Mouse (Mus musculus) limb, embryonic 13.5 days (tissue): ENCODE data around the gene Gpkow. TPM values are rescaled to one million over a fixed set of nuclear protein-coding genes. Genes with fewer than 3 reads are reported as not detected.
"Not testable (repeated sequence)": the region's sequence is repeated elsewhere in the genome, so short reads cannot be mapped to it uniquely, and the experiment has no call there.

Source experiments
- ATAC-seq: fragments of 200-750 bp; cut with Nextera tagmentation; 2 replicates; pipeline ENCODE4 v1.8.0; 2017; ENCODE audit warnings: low read depth, moderate number of reproducible peaks, moderate TSS enrichment; ENCODE audit not compliant: low FRiP score
- H3K27ac ChIP-seq: fragments of 300-500 bp; sonication (generic); 2 replicates; pipeline ENCODE4 v1.5.1; 2015; ENCODE audit warnings: inconsistent platforms, mild to moderate bottlenecking, moderate library complexity
- H3K27me3 ChIP-seq: fragments of 300-500 bp; sonication (generic); 2 replicates; pipeline ENCODE4 v1.6.1; 2015; ENCODE audit warnings: mild to moderate bottlenecking, inconsistent platforms
- H3K36me3 ChIP-seq: fragments of 300-500 bp; sonication (generic); 2 replicates; pipeline ENCODE4 v1.6.1; 2015; ENCODE audit warnings: inconsistent platforms, mild to moderate bottlenecking, moderate library complexity
- H3K4me1 ChIP-seq: fragments of 300-500 bp; sonication (generic); 2 replicates; pipeline ENCODE4 v1.6.1; 2015; ENCODE audit warnings: inconsistent platforms
- H3K4me2 ChIP-seq: fragments of 300-500 bp; sonication (generic); replicated peaks from 2 replicates; pipeline ENCODE4 v1.6.1; 2015; ENCODE audit warnings: inconsistent platforms, mild to moderate bottlenecking, moderate library complexity
- H3K4me3 ChIP-seq: fragments of 300-500 bp; sonication (generic); 2 replicates; pipeline ENCODE4 v1.5.1; 2015; ENCODE audit warnings: moderate library complexity, mild to moderate bottlenecking, inconsistent platforms
- H3K9ac ChIP-seq: fragments of 300-500 bp; sonication (generic); 2 replicates; pipeline ENCODE4 v1.6.1; 2015; ENCODE audit warnings: mild to moderate bottlenecking, inconsistent platforms
- H3K9me3 ChIP-seq: fragments of 300-500 bp; sonication (generic); 2 replicates; pipeline ENCODE4 v1.6.1; 2016; ENCODE audit warnings: inconsistent platforms
- WGBS: fragments of 180-500 bp; shearing (Covaris S2); methylation state at CpG from one replicate; pipeline ENCODE4 v1.1.7; 2015; 5-methylcytosine and 5-hydroxymethylcytosine counted together
- polyA plus RNA-seq: library from polyadenylated mRNA; unstranded; fragments of >200 nt; fragmentation: Nextera tagmentation; extraction: Ambion mirVana; gene quantifications from 2 replicates; pipeline ENCODE4 v1.2.1, GENCODE M21; 2015

The Gpkow gene
- polyA plus RNA-seq, 1 experiment from 2014 or later = 42.6 TPM

GRCm38 (mm10) chrX:7728922-7729265, 32.0 kb downstream of the Gpkow start:
- Histone ChIP-seq H3K36me3 (peaks cover 26% of the 10 kb centered on the region), H3K27me3 (no peaks in the 10 kb centered on the region), H3K4me1 (0 out of 2 replicates have a peak, but pooled peaks cover 8% of the 10 kb centered on the region), H3K9ac (peak overlapping the region; percentile 57), H3K27ac (no peak overlapping the region), H3K4me3 (peak overlapping the region; percentile 51), H3K4me2 (peak overlapping the region; percentile 61), H3K9me3 (no peaks in the 10 kb centered on the region)
- WGBS = 22% methylated on average over 4 of the region's 4 CpGs
- ATAC-seq = no peak

GRCm38 (mm10) chrX:7733571-7734156, 36.7 kb downstream of the Gpkow start:
- H3K36me3 ChIP-seq = peaks cover 8% of the 10 kb centered on the region; the same call in 1 of the 2 replicates
- 0 out of 2 replicates have a peak overlapping the region, but pooled peaks have one; percentile 8 for H3K9ac ChIP-seq
- 38% methylated on average over 25 of the region's 26 CpGs for WGBS
- 0 out of 2 replicates have a peak, but pooled peaks cover 8% of the 10 kb centered on the region for H3K4me1 ChIP-seq
- H3K27me3 ChIP-seq = no peaks in the 10 kb centered on the region
- H3K4me2 ChIP-seq = no peak overlapping the region
- no peak; the same call in 1 of the 2 replicates for ATAC-seq
- no peaks in the 10 kb centered on the region for H3K9me3 ChIP-seq
- H3K4me3 ChIP-seq = no peak overlapping the region
- no peak overlapping the region for H3K27ac ChIP-seq

DNA sequence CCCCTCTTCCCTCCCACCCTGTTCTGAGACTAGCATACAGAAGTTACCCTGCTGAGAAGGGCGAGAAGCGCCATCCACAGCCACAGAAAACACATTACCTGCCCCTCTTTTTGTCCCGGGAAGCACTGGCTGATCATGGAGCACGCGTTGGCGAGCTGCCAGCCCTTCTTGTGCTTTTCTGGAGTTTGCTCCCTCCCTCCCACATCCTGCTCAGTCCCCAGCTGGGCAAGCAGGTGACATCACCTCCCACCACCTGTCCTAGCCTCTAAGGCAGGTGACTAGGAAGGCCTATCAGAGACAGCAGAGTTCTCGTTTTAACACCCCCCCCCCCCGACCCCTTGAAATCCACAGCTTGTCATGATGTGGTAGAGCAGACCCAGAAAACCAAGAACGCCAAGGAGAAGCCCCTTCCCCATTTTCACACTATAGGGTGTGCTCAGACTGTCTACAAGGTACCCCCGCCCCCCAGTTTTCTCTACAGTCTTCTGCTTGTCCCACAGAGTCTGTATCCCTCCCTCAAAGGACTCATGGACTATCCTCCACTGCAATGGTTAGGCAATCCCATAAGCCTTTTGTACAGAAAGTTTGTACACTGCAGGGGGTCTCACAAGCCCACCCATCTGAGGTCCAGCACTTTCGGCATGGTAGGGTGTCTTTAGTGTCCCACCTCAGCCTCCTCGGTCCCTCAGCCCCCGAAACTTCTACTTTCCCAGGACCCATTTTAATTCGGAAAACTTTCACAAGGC, 42.6 kb downstream of the Gpkow start:
- H3K27ac ChIP-seq = no peak overlapping the region
- no peak overlapping the region for H3K4me2 ChIP-seq
- H3K36me3 ChIP-seq = peaks cover 11% of the 10 kb centered on the region; the same call in 1 of the 2 replicates
- H3K9ac ChIP-seq = no peak overlapping the region
- ATAC-seq = no peak
- H3K4me1 ChIP-seq = no peaks in the 10 kb centered on the region
- no peaks in the 10 kb centered on the region for H3K9me3 ChIP-seq
- H3K27me3 ChIP-seq = no peaks in the 10 kb centered on the region
- no peak overlapping the region for H3K4me3 ChIP-seq
- 70% methylated on average over 13 of the region's 14 CpGs for WGBS

DNA sequence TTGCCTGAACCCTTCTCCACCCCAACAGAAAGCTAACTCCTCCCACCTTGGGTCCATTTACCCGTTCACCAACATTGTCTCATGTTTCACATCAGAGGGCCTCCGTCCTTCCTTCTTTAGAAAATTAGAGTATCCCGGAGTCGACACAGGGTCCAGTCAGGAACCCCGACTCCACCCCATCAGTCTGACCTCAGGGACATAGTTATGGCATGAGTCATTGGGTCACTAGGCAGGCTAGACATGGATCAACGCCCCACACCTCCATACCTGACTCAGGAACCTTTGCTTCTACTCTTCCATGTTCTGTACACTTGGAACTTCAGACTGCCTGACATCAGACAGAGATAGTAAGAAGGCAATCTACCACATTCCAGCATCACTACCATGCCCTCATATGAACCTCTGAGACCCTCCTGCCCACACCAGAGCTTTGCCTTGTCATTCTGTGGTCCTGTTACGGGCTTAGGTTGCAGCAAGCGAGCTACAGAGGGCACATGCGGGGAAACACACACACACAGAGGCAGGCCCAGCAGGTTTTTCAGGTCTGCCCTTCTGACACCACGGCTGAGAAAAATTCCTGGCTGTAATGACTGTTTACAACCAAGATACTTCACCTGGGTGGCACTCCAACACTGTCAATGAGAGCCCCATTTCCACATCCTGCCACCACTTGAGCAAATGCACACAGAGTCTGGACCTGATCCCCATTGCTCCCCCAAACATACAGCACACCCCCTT, 43.3 kb downstream of the Gpkow start:
- no peak overlapping the region for H3K9ac ChIP-seq
- no peaks in the 10 kb centered on the region for H3K4me1 ChIP-seq
- H3K4me2 ChIP-seq = no peak overlapping the region
- no peaks in the 10 kb centered on the region for H3K27me3 ChIP-seq
- H3K27ac ChIP-seq = no peak overlapping the region
- no peak; the same call in 1 of the 2 replicates for ATAC-seq
- H3K36me3 ChIP-seq = peaks cover 5% of the 10 kb centered on the region; the same call in 1 of the 2 replicates
- no peak overlapping the region for H3K4me3 ChIP-seq
- 49% methylated on average over 10 of the region's 10 CpGs for WGBS
- no peaks in the 10 kb centered on the region for H3K9me3 ChIP-seq

DNA sequence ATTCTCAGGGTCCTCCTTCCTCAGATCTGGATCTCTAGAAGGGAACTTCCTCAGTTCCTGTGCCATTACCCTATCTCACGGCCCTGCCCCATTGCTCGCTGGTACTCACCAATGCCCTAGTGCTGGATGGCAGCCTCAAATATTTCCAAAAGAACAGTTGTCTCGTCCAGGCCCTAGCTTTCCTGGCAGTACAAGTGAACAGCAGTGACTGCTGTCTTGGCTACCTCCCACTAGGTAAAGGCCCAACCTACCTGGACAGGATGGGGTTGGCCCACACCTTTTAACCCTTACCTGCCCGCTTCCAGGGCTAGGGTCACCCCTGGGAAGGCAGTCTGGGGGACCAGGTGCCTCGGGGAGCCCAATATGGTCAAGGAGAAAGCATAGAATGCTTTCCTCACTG, 44.2 kb downstream of the Gpkow start:
- peaks cover 2% of the 10 kb centered on the region; the same call in 1 of the 2 replicates for H3K36me3 ChIP-seq
- H3K4me3 ChIP-seq = no peak overlapping the region
- no peak overlapping the region for H3K4me2 ChIP-seq
- no peak overlapping the region for H3K9ac ChIP-seq
- H3K27me3 ChIP-seq = no peaks in the 10 kb centered on the region
- H3K4me1 ChIP-seq = no peaks in the 10 kb centered on the region
- no peak overlapping the region for H3K27ac ChIP-seq
- ATAC-seq = no peak
- no peaks in the 10 kb centered on the region for H3K9me3 ChIP-seq
- WGBS = 75% methylated on average over 5 of the region's 5 CpGs

DNA sequence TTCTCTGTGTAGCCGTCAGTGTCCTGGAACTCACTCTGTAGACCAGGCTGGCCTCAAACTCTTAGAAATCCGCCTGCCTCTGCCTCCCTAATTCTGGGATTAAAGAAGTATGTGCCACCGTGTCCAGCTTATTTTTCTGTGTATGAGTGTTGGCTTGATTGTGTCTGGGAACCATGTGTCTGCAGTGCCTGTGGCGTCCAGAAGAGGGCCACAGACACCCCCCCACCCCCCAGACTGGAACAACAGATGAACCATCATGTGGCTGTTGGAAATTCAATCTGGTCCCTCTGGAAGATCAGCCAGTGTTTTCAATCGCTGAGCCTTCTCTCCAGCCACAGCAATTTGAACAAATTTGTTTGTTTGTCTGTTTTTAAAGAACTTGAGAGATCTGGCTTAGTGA, 46.5 kb downstream of the Gpkow start:
- no peak for ATAC-seq

GRCm38 (mm10) chrX:7744940-7745339, 48.0 kb downstream of the Gpkow start:
- Histone ChIP-seq H3K4me3 (no peak overlapping the region), H3K4me2 (no peak overlapping the region), H3K27ac (no peak overlapping the region), H3K9ac (no peak overlapping the region), H3K4me1 (peaks cover 7% of the 10 kb centered on the region; the same call in 1 of the 2 replicates), H3K27me3 (no peaks in the 10 kb centered on the region), H3K9me3 (no peaks in the 10 kb centered on the region), H3K36me3 (peaks cover 2% of the 10 kb centered on the region; the same call in 1 of the 2 replicates)
- no peak for ATAC-seq
- WGBS = 37% methylated on average over 1 of the region's 1 CpGs

More for the DNA sequence above, 46.5 kb downstream of the Gpkow start:
- peaks cover 2% of the 10 kb centered on the region; the same call in 1 of the 2 replicates for H3K36me3 ChIP-seq
- no peaks in the 10 kb centered on the region for H3K4me1 ChIP-seq
- no peak overlapping the region for H3K4me2 ChIP-seq
- no peaks in the 10 kb centered on the region for H3K9me3 ChIP-seq
- no peak overlapping the region for H3K4me3 ChIP-seq
- no peak overlapping the region for H3K9ac ChIP-seq
- no peaks in the 10 kb centered on the region for H3K27me3 ChIP-seq
- WGBS = 56% methylated on average over 5 of the region's 5 CpGs
- H3K27ac ChIP-seq = no peak overlapping the region

- no peaks in the 10 kb centered on the region for H3K27me3 ChIP-seq
- no peaks in the 10 kb centered on the region for H3K9me3 ChIP-seq
- ATAC-seq = no peak
- no peak overlapping the region for H3K9ac ChIP-seq
- H3K4me2 ChIP-seq = no peak overlapping the region
- peaks cover 9% of the 10 kb centered on the region; the same call in 1 of the 2 replicates for H3K4me1 ChIP-seq
- H3K36me3 ChIP-seq = peaks cover 2% of the 10 kb centered on the region; the same call in 1 of the 2 replicates
- H3K4me3 ChIP-seq = no peak overlapping the region
- WGBS = 85% methylated on average over 8 of the region's 8 CpGs
- H3K27ac ChIP-seq = no peak overlapping the region
Measured at GRCm38 (mm10) chrX:7745429-7745828, 48.5 kb downstream of the Gpkow start.

- Histone ChIP-seq H3K4me2 (peak within 1 kb of the TSS; percentile 61), H3K27ac (no peak within 1 kb of the TSS), H3K9ac (peak within 1 kb of the TSS; percentile 76), H3K27me3 (no peaks in the 10 kb centered on the region), H3K9me3 (no peaks in the 10 kb centered on the region), H3K4me3 (peak within 1 kb of the TSS; percentile 61), H3K4me1 (peaks cover 9% of the 10 kb centered on the region; the same call in 1 of the 2 replicates), H3K36me3 (no peaks in the 10 kb centered on the region)
- WGBS = 7% methylated on average over 38 of the region's 56 CpGs
- ATAC-seq = peak; percentile 87
Measured at GRCm38 (mm10) chrX:7750432-7751116, 53.6 kb downstream of the Gpkow start, which contains the start of gene Ccdc120. TSS of gene Ccdc120 (minus strand) at chrX:7750905.

GRCm38 (mm10) chrX:7753627-7754026, 56.7 kb downstream of the Gpkow start:
- not testable (repeated sequence) for ATAC-seq, H3K4me3 ChIP-seq, H3K36me3 ChIP-seq, H3K4me2 ChIP-seq, H3K27me3 ChIP-seq, H3K9ac ChIP-seq, H3K9me3 ChIP-seq, H3K27ac ChIP-seq, H3K4me1 ChIP-seq
- 16% methylated on average over 3 of the region's 3 CpGs for WGBS
